Mouse (Mus musculus) olfactory bulb, adult 2 months (tissue): ENCODE results near the gene Cntnap2. TPM values are rescaled to one million over a fixed set of nuclear protein-coding genes. Genes with fewer than 3 reads are reported as not detected.

Experiments
- H3K27ac ChIP-seq: fragments of 200-500 bp; 2 replicates; pipeline ENCODE4 v1.5.1; 2012; ENCODE audit warnings: low read depth, low read length; ENCODE audit not compliant: insufficient read depth
- H3K4me1 ChIP-seq: fragments of 200-500 bp; 2 replicates; pipeline ENCODE4 v1.6.1; 2012; ENCODE audit warnings: low read length; ENCODE audit not compliant: control insufficient read depth, insufficient read depth
- H3K4me3 ChIP-seq: fragments of 200-500 bp; 2 replicates; pipeline ENCODE4 v1.5.1; 2012; ENCODE audit warnings: mild to moderate bottlenecking, low read depth, low read length, moderate library complexity; ENCODE audit not compliant: insufficient read depth
- CTCF ChIP-seq: fragments of 200-500 bp; IDR thresholded peaks from 2 replicates; pipeline ENCODE4 v1.5.1; 2012; ENCODE audit warnings: low read depth, mild to moderate bottlenecking, low read length, moderate library complexity; ENCODE audit not compliant: insufficient read depth
- POLR2A ChIP-seq: fragments of 200-500 bp; IDR thresholded peaks from 2 replicates; pipeline ENCODE4 v1.6.1; 2012; ENCODE audit warnings: mild to moderate bottlenecking, low read depth, low read length, moderate library complexity; ENCODE audit not compliant: insufficient read depth
- WGBS: fragments of 180-500 bp; shearing (Covaris S2); methylation state at CpG from one replicate; pipeline ENCODE4 v1.1.7; 2018; 5-methylcytosine and 5-hydroxymethylcytosine counted together
- polyA plus RNA-seq: library from polyadenylated mRNA; stranded (reverse); fragments of >200 nt; gene quantifications from 2 replicates; pipeline ENCODE4 v1.2.4, GENCODE M21; 2012; ENCODE audit warnings: low replicate concordance; ENCODE audit not compliant: missing spikeins, insufficient read depth, insufficient read length

Cntnap2 gene
- polyA plus RNA-seq, 1 experiment = not detected

GRCm38 (mm10) chr6:47318705-47319104 lies 2259.5 kb downstream of the Cntnap2 start:
- Histone ChIP-seq H3K4me3 (no peak overlapping the region), H3K27ac (no peak overlapping the region), H3K4me1 (peaks cover 6% of the 10 kb centered on the region)
- TF ChIP-seq POLR2A (no peak), CTCF (no peak)
- WGBS = 17% methylated on average over 6 of the region's 6 CpGs

GRCm38 (mm10) chr6:47319309-47319983 lies 2260.3 kb downstream of the Cntnap2 start:
- TF ChIP-seq CTCF (no peak), POLR2A (no peak)
- H3K27ac ChIP-seq = no peak overlapping the region
- 45% methylated on average over 5 of the region's 5 CpGs for WGBS

GRCm38 (mm10) chr6:47323169-47323835 lies 2264.1 kb downstream of the Cntnap2 start:
- H3K4me3 ChIP-seq = no peak overlapping the region
- TF ChIP-seq POLR2A (no peak), CTCF (no peak)
- no peak overlapping the region for H3K27ac ChIP-seq
- 0 out of 2 replicates have a peak, but pooled peaks cover 2% of the 10 kb centered on the region for H3K4me1 ChIP-seq
- WGBS = 74% methylated on average over 5 of the region's 5 CpGs

More at GRCm38 (mm10) chr6:47319309-47319983, 2260.3 kb downstream of the Cntnap2 start:
- Histone ChIP-seq H3K4me3 (no peak overlapping the region), H3K4me1 (peaks cover 6% of the 10 kb centered on the region)

- TF ChIP-seq POLR2A = no peak
- no peak for TF ChIP-seq CTCF
- Histone ChIP-seq H3K4me3 (no peak overlapping the region), H3K27ac (no peak overlapping the region), H3K4me1 (no peaks in the 10 kb centered on the region)
- WGBS = 38% methylated on average over 5 of the region's 5 CpGs
Measured at GRCm38 (mm10) chr6:47323886-47324285, 2264.7 kb downstream of the Cntnap2 start.

GRCm38 (mm10) chr6:47328281-47328680 lies 2269.1 kb downstream of the Cntnap2 start:
- TF ChIP-seq POLR2A (no peak), CTCF (no peak)
- Histone ChIP-seq H3K4me1 (peaks cover 4% of the 10 kb centered on the region), H3K4me3 (no peak overlapping the region), H3K27ac (no peak overlapping the region)
- 94% methylated on average over 3 of the region's 3 CpGs for WGBS

- TF ChIP-seq POLR2A (no peak), CTCF (no peak)
- 65% methylated on average over 4 of the region's 4 CpGs for WGBS
- Histone ChIP-seq H3K4me3 (no peak overlapping the region), H3K4me1 (peaks cover 4% of the 10 kb centered on the region), H3K27ac (no peak overlapping the region)
Measured at GRCm38 (mm10) chr6:47329212-47329611, 2270.1 kb downstream of the Cntnap2 start.

GRCm38 (mm10) chr6:47333016-47333415 lies 2273.9 kb downstream of the Cntnap2 start:
- no peak for TF ChIP-seq POLR2A
- TF ChIP-seq CTCF = no peak
- WGBS = 34% methylated on average over 4 of the region's 4 CpGs
- H3K4me3 ChIP-seq = no peak overlapping the region
- no peak overlapping the region for H3K27ac ChIP-seq
- H3K4me1 ChIP-seq = peaks cover 4% of the 10 kb centered on the region

- H3K27ac ChIP-seq = no peak overlapping the region
- TF ChIP-seq POLR2A (no peak), CTCF (no peak)
- H3K4me1 ChIP-seq = peaks cover 4% of the 10 kb centered on the region
- WGBS = 95% methylated on average over 2 of the region's 2 CpGs
- no peak overlapping the region for H3K4me3 ChIP-seq
Measured at GRCm38 (mm10) chr6:47334377-47334776, 2275.2 kb downstream of the Cntnap2 start.

GRCm38 (mm10) chr6:47337300-47337699 lies 2278.1 kb downstream of the Cntnap2 start:
- H3K4me1 ChIP-seq = peaks cover 4% of the 10 kb centered on the region
- H3K27ac ChIP-seq = no peak overlapping the region
- no peak overlapping the region for H3K4me3 ChIP-seq
- TF ChIP-seq CTCF = no peak
- 88% methylated on average over 4 of the region's 4 CpGs for WGBS
